Mouse (Mus musculus) heart, postnatal 36 days (tissue): ENCODE measurements around the gene Eya4. TPM values are rescaled to one million over a fixed set of nuclear protein-coding genes. Genes with fewer than 3 reads are reported as not detected.

ENCODE experiments used
- DNase-seq, 2 experiments: peaks; one replicate each; pipeline ENCODE4 v3.0.0; 2021 to 2022
- intact Hi-C: fragments of 180-260 bp; cut with DNase I; formaldehyde crosslinking; loops from one replicate; pipeline ENCODE4 v1.15.1; 2025
- total RNA-seq, 2 experiments: library from RNA; stranded (reverse); gene quantifications; 2 replicates each; pipeline ENCODE4 v1.2.3; 2021

The Eya4 gene
- total RNA-seq, 2 experiments from 2014 or later, result 0.19 to 0.25 TPM

DNA sequence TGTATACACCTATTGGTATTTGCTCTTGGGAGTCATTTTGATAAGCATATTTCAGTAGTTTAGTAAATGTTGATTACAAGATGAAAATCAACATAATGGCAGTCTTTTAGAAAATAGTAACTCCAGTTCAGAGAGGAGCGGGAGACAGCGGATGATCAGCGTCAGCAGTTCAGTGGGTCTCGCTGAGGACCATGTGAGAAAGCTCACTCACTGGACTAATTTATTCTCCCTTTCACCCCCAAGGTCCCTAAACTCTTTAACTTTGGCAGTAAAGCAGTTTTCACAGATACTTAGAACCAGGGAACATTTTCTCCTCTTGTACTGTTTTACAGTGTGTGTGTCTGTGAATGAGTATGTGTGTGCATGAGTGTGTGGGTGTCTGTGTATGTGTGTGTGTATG lies 115.2 kb downstream of the Eya4 start:
- no peak for DNase-seq
- intact Hi-C loops, result no loop called here

- intact Hi-C loops, result no loop called here
- no peak for DNase-seq
Measured at GRCm38 (mm10) chr10:23233425-23233824, 117.2 kb downstream of the Eya4 start.

- no peak for DNase-seq
- intact Hi-C loops, result no loop called here
Measured at GRCm38 (mm10) chr10:23230863-23231262, 119.7 kb downstream of the Eya4 start.

DNA sequence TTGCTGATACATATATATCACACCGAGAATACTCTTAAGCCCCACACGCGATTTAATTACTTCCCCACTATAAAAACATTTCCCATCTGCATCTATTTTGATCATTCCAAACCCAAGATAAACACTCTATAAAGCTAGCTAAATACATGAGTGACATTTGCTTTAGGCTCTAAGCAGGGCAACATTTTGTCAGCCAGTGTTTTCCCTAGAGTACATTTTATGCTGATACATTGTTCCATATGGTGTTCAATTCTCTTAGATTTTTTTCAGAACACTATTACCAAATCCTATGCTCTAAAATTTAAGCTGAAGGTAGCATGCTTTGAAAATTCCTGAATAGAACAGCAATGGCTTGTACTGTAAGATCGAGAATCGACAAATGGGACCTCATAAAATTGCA lies 127.2 kb downstream of the Eya4 start:
- intact Hi-C loops, result no loop called here
- no peak for DNase-seq

DNA sequence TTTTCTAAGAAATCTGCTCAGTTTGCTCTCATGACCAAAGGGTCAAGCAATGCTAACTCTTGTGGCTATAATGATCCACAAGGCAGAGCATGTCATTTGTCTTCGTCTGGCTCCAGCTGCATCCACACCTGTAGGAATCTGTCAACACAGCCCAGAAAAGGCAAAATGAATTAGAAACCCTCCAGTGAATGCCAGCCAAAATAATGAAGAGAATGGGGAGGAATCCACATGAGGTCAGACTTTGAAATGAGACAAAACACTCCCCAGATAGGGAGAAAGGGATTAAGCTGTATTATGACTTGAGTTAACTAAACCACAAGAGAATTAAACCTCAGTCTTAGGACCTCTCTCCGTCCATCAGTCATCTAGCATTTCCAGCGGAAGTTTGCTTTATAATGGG lies 130.2 kb downstream of the Eya4 start:
- DNase-seq, result no peak
- intact Hi-C loops, result no loop called here

- intact Hi-C loops, result no loop called here
- DNase-seq, result no peak
Measured at GRCm38 (mm10) chr10:23216815-23217214, 133.8 kb downstream of the Eya4 start.

- intact Hi-C loops, result no loop called here
- no peak for DNase-seq
Measured at GRCm38 (mm10) chr10:23211381-23211780, 139.2 kb downstream of the Eya4 start.

- DNase-seq, result peak in 1 of 2 experiments; percentile 2
Measured at GRCm38 (mm10) chr10:23203885-23204284, 146.7 kb downstream of the Eya4 start.

GRCm38 (mm10) chr10:23203144-23203838 lies 147.3 kb downstream of the Eya4 start:
- no peak for DNase-seq
- intact Hi-C loops, result no loop called here

More at GRCm38 (mm10) chr10:23203885-23204284, 146.7 kb downstream of the Eya4 start:
- intact Hi-C loops, result no loop called here

DNA sequence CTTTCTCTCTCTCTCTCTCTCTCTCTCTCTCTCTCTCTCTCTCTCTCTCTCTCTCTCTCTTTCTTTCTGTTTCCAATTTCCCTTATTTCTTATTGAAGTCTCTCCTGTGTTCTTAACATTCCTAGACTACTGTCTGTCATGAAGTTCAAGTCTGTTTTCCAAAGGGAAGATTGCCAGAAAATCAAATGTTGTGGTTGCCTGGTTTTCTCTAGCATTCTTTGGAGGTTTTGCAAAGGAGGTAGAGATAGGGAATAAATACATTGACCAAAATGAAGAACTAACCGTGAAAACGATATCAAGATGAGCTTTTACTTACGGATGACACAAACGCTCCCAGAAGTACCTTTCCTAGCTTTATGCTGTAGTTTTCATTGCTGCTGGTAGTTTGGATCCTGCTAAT lies 148.0 kb downstream of the Eya4 start:
- no peak for DNase-seq
- intact Hi-C loops, result no loop called here

- intact Hi-C loops, result no loop called here
- DNase-seq, result no peak
Measured at GRCm38 (mm10) chr10:23198251-23198650, 152.3 kb downstream of the Eya4 start.

DNA sequence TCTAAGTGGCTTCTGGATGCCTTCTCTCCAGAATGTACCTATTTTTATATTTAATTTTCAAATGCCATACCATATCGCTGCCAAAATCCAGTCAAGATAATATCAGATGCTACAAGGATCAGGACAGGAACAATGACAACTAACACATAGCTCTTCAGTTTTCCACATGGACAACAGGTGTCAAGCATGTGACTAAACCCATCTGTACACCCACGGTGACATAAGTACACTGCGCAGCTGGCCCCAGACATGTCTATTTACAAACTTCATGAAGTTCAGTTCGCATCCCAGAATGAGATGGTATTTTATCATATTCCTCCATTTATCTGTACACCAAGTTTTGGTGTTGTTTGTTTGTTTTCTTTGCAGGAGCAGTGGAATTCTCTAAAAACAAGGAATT lies 154.2 kb downstream of the Eya4 start:
- intact Hi-C loops, result no loop called here
- DNase-seq, result no peak

GRCm38 (mm10) chr10:23195337-23195736 lies 155.2 kb downstream of the Eya4 start:
- DNase-seq, result no peak
- intact Hi-C loops, result no loop called here

DNA sequence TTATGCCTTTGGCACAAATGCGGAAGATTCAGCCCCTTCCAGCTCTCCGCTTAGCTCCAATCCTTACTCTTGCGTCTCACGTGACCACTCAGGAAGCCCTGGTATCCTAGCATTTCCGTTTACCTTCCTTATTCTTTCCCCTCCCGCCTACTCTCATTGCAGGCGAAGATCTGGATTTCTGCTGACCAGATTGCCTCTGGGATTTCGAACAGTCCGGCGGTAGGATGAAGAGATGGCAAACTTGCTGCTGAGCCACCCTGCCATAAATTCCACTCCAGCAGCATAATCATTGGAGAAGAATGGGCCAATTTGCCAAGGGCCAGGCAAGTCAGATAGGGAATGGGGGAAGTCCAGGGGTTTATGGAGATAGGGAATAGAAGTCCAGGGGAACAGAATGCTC lies 160.8 kb downstream of the Eya4 start:
- DNase-seq, result no peak
- intact Hi-C loops, result no loop called here

DNA sequence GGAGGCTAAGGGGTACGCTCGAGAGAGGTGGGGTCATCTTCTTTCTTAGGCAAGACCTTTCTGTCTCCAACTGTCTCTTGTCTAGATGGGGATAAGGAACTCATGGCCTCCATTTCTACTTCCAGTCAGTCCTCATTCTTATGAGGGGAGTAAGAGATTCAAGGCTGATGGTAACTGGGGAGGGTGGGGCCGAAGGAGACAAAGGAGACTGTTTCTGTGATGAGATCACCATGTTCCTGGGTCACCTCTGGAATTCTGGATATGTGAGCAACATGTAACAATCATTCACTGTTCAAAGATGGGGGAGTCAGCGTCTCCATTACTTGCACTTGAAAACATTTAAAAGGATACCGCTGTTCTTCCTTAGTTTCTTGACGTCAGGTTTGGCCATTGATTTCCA lies 165.2 kb downstream of the Eya4 start:
- no peak for DNase-seq
- intact Hi-C loops, result no loop called here

GRCm38 (mm10) chr10:23181572-23182493 lies 168.8 kb downstream of the Eya4 start:
- no peak for DNase-seq

DNA sequence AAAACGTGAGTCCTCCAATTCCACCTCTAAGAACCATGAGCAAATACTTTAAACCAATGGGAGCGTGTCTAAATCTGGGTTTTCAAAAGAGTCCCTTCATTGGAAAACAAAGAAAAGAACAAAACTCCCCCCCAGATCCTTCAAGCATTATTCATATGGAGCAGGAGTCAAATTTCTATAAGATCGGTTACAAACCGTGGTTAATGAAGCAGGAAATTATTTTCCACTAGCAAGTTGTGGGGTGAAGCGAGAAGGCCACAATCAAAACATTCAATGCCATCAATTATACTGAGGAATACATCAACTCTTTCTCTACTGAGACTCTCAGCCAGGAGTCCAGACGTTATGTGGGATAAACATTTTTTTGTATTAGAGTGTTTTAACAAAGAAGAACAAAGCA lies 171.3 kb downstream of the Eya4 start:
- intact Hi-C loops, result no loop called here

More at GRCm38 (mm10) chr10:23181572-23182493, 168.8 kb downstream of the Eya4 start:
- intact Hi-C loops, result no loop called here

DNA sequence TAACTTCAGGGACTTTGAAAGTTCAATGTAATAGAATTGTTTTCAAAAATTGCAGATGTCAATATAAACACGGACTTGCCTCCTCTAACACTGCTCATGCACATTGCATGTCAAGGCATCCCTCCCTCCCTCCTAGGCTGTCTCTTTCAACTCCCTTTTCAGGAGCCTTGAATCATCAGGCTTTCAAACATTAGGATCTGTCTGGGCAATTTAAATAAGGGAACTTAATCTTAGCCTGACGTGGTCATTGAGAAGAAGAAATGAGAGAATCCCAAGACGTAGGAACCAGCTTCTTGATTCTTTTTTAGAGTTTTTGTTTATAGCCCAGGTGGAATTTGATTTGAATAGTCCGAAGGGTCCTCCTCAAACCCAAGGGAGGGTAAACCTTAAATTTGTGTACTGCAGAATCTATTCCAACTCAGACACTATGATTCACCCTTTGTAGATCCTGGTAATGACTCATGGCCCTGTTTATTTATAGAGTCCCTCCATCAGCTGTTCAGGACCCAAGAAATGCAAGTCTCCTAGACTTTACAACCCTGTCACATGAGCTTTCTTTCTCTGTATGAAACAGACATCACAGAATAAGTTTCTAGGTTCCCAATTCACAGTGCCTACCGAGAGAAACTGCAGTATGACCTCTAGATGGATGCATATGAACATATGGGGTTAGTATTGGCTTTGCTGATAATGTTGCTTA lies 173.1 kb downstream of the Eya4 start:
- intact Hi-C loops, result no loop called here
- no peak for DNase-seq

More for the DNA sequence above, 171.3 kb downstream of the Eya4 start:
- no peak for DNase-seq

GRCm38 (mm10) chr10:23176666-23177346 lies 173.8 kb downstream of the Eya4 start:
- intact Hi-C loops, result no loop called here
- no peak for DNase-seq

GRCm38 (mm10) chr10:23171541-23171940 lies 179.0 kb downstream of the Eya4 start:
- DNase-seq, result no peak
- intact Hi-C loops, result no loop called here
